Mouse (Mus musculus) kidney, postnatal 36 days (tissue): Measurements from ENCODE around the gene Pde1b.

Experiments
- DNase-seq, 2 experiments: peaks; one replicate each; pipeline ENCODE4 v3.0.0; 2021 to 2022; ENCODE audit warnings: mixed read lengths in 2 of 2

Pde1b gene

GRCm38 (mm10) chr15:103509317-103509716 is 6.5 kb downstream of the Pde1b start:
- DNase-seq, result no peak

DNA sequence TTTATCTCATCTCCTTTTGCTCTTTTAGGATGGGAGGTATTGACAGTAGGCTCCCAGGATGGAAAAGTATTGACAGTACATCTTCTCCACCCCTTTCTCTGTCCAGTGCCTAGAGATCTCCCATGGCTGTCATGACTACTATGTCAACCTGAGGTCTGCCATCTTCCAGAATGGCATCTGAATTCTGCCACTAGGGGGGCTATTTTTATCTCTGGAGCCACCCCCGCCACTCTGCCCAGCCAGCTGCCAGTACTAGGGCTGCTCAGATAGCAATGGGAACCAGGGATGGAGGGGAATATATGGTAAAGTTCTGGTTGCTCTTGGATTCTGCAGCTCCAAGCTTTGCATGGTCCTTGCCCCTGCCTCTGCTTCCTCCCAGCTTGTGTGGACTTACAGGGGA is 8.8 kb downstream of the Pde1b start:
- no peak for DNase-seq

DNA sequence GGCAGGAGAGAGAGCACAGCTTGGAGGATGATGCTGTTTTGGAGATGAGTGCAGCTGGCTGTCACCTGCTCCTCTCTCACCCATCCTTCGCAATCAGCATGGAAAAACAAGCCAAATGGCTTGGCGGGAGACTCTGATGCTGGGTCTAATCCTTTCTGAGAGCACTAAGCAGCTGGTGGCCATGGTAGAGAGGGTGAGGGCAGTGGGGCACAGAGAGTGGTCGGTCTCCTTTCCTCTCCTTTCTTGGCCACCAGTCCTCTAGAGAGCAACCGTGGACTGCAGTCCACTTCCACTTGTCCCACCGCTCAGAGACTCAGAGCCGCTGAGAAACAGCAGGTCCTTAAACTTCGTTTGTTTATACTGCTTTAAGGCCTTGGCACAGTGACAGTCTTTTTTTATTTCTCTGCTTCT is 10.8 kb downstream of the Pde1b start:
- DNase-seq, result no peak

DNA sequence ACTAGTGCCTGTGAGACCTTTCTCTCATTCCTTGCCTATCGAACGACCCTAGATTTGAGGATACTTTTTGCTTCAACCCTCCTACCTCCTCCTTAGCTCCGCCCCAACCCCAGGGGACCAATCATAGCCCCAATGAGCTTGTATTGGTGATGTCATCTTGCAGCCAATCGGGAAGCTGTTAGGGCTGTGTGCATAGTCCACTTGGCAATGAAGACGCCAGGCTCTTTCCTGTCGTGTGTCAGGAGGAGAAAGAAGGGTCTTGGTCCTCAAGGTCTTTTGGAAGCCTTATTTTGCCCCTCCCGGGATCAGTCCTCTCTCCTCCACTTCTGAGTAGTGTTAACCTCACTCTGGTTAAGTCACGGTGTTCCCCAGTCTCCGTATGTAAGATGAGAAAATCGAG is 11.3 kb downstream of the Pde1b start:
- peak; percentile 70 to 74 for DNase-seq

DNA sequence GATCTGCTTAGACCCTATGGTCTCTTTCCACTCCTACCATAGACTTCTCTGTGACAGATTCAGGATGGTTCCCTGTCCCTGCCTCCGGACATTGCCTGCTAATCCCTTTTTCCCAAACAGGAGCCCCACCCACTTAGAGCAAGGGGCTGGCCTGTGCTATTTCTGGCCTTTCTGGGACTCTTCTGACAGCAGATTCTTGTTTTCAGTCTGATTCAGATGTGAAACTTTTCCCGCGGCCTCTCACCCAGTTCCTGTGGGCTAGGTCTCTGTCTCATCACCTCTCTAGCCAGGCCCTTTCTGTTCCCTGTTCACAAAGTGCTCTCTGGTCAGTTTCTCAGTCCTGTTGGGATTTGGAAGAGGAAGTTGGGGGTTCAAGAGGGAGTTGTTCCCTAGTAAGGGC is 12.1 kb downstream of the Pde1b start:
- no peak for DNase-seq

GRCm38 (mm10) chr15:103518600-103519385 is 16.0 kb downstream of the Pde1b start:
- no peak for DNase-seq

GRCm38 (mm10) chr15:103519386-103520378 is 16.8 kb downstream of the Pde1b start:
- DNase-seq, result no peak

DNA sequence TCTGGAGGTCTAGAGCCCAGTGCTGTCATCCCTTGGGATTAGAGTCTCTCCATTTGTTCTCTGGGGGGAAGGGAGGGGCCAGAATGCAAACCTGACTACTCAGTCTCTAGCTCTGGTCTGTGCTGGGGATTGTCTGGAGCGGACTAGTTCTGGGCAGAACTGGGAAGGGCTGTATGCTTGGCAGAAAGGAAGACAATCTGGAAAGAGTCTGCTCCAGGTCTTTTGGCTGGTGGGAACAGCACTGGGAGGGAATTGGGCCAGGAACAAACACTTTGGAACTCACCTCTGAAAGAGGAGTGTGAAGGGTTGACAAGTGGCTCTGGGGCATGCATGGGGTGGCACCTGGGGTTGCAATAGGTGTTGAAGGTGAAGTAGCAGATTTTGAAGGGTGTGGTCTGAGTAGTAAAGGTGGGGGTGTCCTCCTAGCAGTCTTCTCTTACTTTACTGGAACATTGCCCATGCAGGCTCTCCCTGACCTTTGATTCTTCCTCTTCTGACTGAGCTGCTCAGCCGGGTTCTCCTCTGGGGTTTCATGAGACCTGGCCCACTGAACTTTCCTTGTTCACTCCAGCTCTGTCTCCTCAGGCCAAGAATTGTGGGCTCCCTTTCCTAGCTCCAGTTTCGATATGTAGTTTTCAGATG is 19.7 kb downstream of the Pde1b start:
- DNase-seq, result peak in 1 of 2 experiments; percentile 38

DNA sequence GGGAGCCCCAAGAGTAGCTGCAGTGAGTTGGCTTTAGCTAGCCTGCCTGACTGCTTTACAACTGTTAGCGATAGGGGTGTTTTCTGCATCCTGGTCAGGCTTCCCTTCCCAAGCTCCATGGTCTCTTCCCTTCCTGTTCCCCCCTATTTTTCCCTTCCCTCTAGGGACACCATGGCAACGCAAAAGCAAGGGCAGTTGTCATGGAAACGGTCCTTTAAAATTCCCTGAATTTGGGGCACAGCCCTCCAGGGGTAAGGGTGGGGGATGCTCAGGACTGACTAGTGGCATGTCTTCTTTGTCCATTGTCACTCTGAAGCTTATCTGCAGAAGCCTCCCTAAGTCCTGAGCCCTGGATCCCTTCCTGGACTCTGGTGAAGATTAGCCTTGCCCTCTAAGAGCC is 20.3 kb downstream of the Pde1b start:
- no peak for DNase-seq

DNA sequence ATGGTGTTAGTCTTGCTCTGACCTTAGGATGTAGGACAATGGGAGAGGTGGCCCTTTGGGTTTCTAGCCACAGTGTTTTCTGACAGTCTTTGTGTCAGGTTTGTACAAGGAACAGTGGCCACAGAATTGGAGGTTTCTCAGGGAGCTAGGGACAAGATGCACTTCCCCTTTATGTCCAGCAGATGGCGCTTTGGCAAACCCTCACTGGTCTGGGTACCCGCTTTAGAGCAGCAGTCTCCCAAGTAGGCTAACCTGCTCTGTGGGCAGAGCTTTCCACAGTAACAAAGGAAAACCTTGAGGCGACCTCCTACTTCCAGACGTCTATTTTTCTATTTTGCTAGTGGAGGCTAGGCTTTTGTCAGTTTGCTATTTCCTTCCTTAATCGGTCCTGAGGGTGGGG is 27.5 kb downstream of the Pde1b start:
- DNase-seq, result peak; percentile 46 to 62

GRCm38 (mm10) chr15:103534054-103534620 is 31.3 kb downstream of the Pde1b start:
- DNase-seq, result no peak

DNA sequence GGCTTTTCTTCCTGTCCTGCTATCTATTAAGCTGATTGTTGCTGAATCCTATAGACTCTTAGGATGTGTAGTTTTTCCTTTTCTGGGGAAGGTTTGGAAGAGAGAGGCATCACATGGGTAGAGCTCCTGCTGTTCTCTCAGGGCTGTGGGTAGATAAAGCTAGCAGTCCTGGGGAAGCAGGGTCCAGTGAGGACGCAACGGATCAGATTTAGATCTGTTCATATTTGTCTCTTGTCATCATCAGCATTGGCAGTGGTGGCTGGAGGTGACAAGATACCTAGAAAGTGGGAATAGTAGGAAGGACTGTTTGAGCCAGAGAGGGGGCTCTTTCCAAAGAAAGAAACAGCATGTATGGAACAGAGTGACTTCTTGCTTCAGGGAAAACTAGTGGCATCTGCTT is 32.2 kb downstream of the Pde1b start:
- DNase-seq, result no peak

GRCm38 (mm10) chr15:103535786-103536185 is 33.0 kb downstream of the Pde1b start:
- DNase-seq, result no peak

- no peak for DNase-seq
Measured at GRCm38 (mm10) chr15:103536456-103536855, 33.6 kb downstream of the Pde1b start.

DNA sequence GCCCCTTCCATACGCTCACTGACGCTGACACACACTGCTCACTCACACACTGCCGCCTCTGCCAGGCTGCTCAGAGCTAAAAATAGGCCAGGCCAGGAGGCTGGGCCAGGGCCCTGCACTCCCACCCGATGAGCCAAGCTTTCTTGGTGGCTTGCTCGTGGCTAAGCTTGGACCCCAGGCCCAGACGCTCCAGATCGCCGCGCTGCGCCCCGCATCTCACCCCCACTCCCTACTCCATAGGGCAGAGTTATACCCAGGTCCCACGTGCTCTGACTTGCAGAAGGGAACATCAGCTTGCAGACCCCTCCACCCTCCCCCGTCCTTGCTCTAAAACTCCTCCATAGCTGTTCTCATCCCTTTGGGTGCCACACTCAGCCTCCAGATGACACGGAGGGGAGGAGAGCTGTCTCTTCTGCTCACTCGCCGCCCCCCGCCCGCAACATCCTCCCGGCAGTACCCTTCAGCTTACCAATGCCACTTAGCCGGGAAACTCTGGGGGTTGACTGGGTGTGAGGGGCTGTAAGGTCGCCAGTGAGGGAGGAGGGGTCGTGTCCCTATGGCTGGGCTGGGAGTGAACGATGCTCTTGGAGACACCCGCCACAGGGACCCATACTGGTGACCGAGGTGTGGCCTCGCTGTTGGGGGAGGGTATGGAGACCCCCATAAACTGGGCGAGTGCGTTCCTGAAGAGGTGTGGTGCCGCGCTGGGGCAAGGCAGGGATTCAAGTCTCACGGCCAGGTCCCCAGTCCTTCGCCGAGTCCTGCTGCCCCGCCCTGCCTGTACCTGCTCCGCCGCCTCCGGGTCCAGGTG is 34.4 kb downstream of the Pde1b start:
- no peak for DNase-seq

DNA sequence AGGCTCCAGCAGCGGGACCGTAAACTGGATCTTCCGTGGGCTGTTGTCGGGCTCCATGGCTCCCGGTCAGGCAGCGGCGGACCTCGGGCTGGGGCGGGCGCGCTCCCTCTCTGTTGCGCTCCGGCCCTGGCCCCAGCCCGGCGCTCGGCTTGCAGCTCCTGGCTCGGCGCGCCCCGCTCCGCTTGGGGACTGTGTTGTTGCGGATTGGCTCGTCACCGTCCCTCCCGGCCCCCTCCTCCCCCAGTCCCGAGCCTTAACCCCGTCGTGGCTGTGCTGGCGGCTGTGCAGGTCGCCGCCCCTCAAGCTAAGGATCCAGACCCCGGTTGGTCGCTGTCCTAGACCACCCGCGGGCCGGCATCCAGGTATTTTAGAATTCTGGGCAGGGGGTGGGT is 35.0 kb downstream of the Pde1b start, which contains the start of gene Ppp1r1a:
TSS of gene Ppp1r1a (minus strand) at position 182 of the 392 bp plus-strand sequence.
- peak; percentile 42 to 75 for DNase-seq

DNA sequence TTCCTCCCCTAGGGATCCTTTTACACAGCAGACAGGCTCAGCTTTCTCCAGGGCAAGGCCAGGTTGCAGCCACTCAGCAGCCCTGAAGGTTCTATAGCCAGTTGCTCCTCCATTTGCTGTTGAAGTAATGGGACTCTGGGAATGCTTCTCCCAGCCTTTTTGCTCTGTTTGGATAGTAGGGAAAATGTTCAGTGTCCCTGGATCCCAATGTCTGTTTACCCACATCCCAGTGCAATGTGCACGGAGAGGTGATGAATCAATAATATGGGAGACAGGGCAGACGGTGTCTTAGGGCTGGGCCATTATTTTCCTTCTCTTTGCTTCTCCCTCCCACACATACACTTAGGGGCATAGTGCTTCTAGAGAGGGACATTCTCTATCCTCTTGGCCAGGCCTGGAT is 36.4 kb downstream of the Pde1b start:
- no peak for DNase-seq

- no peak for DNase-seq
Measured at GRCm38 (mm10) chr15:103540646-103541045, 37.8 kb downstream of the Pde1b start.

- DNase-seq, result peak; percentile 55 to 73
Measured at GRCm38 (mm10) chr15:103542526-103542925, 39.7 kb downstream of the Pde1b start.

DNA sequence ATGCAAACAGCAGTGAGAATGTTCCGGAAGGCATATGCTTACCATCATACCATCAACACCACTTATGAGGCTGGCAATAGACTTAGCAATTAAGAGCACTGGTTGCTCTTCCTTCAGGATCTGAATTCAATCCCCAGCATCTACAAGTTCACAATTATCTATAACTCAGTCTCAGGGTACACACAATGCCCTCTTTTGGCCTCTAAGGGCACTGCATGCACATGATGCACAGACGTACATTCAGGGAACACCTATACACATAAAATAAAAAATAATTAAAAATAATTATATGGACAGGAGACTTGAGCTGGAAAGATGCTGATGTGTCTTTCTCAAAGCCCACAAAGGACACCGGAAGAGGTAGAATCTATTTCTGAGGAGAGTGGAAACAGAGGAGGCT is 45.1 kb downstream of the Pde1b start:
- no peak for DNase-seq

- DNase-seq, result no peak
Measured at GRCm38 (mm10) chr15:103549475-103549874, 46.6 kb downstream of the Pde1b start.

GRCm38 (mm10) chr15:103551053-103551452 is 48.2 kb downstream of the Pde1b start:
- DNase-seq, result no peak
